Mouse (Mus musculus): Measurements from ENCODE around the gene Ino80e. TPM values are rescaled to one million over a fixed set of nuclear protein-coding genes. Genes with fewer than 3 reads are reported as not detected.
A peak's percentile ranks its signal among the peaks of the same experiment; 100 is the strongest.

Ino80e gene
- total and polyA plus RNA-seq, 2 experiments: 2.5 to 18.5 TPM

DNA sequence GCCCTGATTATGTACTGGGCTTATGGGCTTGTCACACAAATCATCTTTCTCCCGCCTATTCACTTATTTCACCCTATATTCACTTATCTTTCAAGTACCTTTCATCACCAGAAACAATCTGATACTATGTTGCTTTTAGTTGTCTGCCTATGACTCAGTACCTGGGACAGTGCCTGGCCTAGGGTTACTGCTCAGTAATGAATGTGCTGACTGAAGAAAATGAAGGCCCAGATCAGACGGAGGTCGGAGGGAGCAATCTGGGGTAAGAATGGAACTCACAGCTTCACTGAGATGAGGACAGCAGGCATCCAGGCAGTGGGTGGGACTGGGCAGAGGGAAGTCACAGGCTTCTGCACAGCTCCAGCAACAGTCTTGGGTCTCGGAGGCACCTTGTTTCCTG is 54.8 kb downstream of the Ino80e start:
- Histone ChIP-seq H3K27me3 (ENCODE audit: control insufficient read depth, insufficient read depth, low read length) (no peaks in the 10 kb centered on the region), H3K9ac (ENCODE audit: low read depth, low read length) (no peak overlapping the region), H3K36me3 (ENCODE audit: control insufficient read depth, insufficient read depth, low read length) (no peaks in the 10 kb centered on the region), H3K4me3 (ENCODE audit: insufficient read depth, low read depth, low read length) (no peak overlapping the region), H3K4me1 (ENCODE audit: control insufficient read depth, insufficient read depth, low read length) (no peaks in the 10 kb centered on the region), H3K27ac (replicated peaks; ENCODE audit: insufficient read depth, low read depth, low read length) (no peak overlapping the region), H3K79me2 (ENCODE audit: control insufficient read depth, insufficient read depth, low read length) (no peaks in the 10 kb centered on the region)
- 80% methylated on average over 4 of the region's 4 CpGs for WGBS
- TF ChIP-seq CTCF (IDR thresholded peaks at IDR 0.05; ENCODE audit: low read depth, low read length) (no peak), POLR2A (IDR thresholded peaks at IDR 0.05; ENCODE audit: extremely low read depth, insufficient read depth, low read length) (no peak)
- DNase-seq (ENCODE audit: extremely low read depth, low read depth, low spot score): no peak

- Histone ChIP-seq H3K9ac (ENCODE audit: low read depth, low read length) (no peak overlapping the region), H3K4me3 (ENCODE audit: insufficient read depth, low read depth, low read length) (no peak overlapping the region), H3K36me3 (ENCODE audit: control insufficient read depth, insufficient read depth, low read length) (no peaks in the 10 kb centered on the region), H3K4me1 (ENCODE audit: control insufficient read depth, insufficient read depth, low read length) (no peaks in the 10 kb centered on the region), H3K27me3 (ENCODE audit: control insufficient read depth, insufficient read depth, low read length) (no peaks in the 10 kb centered on the region), H3K79me2 (ENCODE audit: control insufficient read depth, insufficient read depth, low read length) (no peaks in the 10 kb centered on the region), H3K27ac (replicated peaks; ENCODE audit: insufficient read depth, low read depth, low read length) (no peak overlapping the region)
- TF ChIP-seq POLR2A (IDR thresholded peaks at IDR 0.05; ENCODE audit: extremely low read depth, insufficient read depth, low read length) (no peak), CTCF (IDR thresholded peaks at IDR 0.05; ENCODE audit: low read depth, low read length) (no peak)
- DNase-seq (ENCODE audit: extremely low read depth, low read depth, low spot score): peak; percentile 73
- 43% methylated on average over 6 of the region's 6 CpGs for WGBS
Measured at GRCm38 (mm10) chr7:126806956-126807355, 55.2 kb downstream of the Ino80e start.

- H3K4me3 ChIP-seq (ENCODE audit: insufficient read depth, low read depth, low read length): no peak overlapping the region
- TF ChIP-seq CTCF (IDR thresholded peaks at IDR 0.05; ENCODE audit: low read depth, low read length) (no peak), POLR2A (IDR thresholded peaks at IDR 0.05; ENCODE audit: extremely low read depth, insufficient read depth, low read length) (no peak)
- DNase-seq (ENCODE audit: extremely low read depth, low read depth, low spot score): no peak
- no peaks in the 10 kb centered on the region for H3K4me1 ChIP-seq (ENCODE audit: control insufficient read depth, insufficient read depth, low read length)
- peaks cover 1% of the 10 kb centered on the region; the same call in 1 of the 2 replicates for H3K79me2 ChIP-seq (ENCODE audit: control insufficient read depth, insufficient read depth, low read length)
- H3K36me3 ChIP-seq (ENCODE audit: control insufficient read depth, insufficient read depth, low read length): no peaks in the 10 kb centered on the region
- H3K9ac ChIP-seq (ENCODE audit: low read depth, low read length): no peak overlapping the region
- no peak overlapping the region for H3K27ac ChIP-seq (replicated peaks; ENCODE audit: insufficient read depth, low read depth, low read length)
- no peaks in the 10 kb centered on the region for H3K27me3 ChIP-seq (ENCODE audit: control insufficient read depth, insufficient read depth, low read length)
Measured at GRCm38 (mm10) chr7:126803751-126804150, 58.4 kb downstream of the Ino80e start.

DNA sequence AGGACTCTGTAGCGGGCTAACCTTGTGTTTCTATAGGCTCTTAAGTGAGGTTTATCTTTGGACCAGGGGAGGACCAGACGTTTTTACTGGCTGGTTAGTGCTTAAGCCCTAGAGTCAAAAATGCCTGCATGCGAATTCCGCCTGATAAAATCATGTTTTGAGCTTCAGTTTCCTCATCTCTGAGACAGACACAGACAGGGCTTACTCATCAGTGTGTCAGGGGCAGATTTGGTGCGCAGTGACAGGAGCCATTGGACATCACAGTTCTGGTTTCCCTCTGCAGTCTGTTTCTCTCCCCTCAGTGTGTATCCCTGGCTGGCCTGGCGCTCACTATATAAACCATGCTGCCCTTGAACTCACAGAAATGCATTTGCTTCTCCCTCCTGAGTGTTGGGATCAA is 59.0 kb downstream of the Ino80e start:
- Histone ChIP-seq H3K4me3 (ENCODE audit: insufficient read depth, low read depth, low read length) (no peak overlapping the region), H3K36me3 (ENCODE audit: control insufficient read depth, insufficient read depth, low read length) (no peaks in the 10 kb centered on the region), H3K27ac (replicated peaks; ENCODE audit: insufficient read depth, low read depth, low read length) (no peak overlapping the region), H3K79me2 (ENCODE audit: control insufficient read depth, insufficient read depth, low read length) (peaks cover 3% of the 10 kb centered on the region; the same call in 1 of the 2 replicates), H3K27me3 (ENCODE audit: control insufficient read depth, insufficient read depth, low read length) (no peaks in the 10 kb centered on the region), H3K4me1 (ENCODE audit: control insufficient read depth, insufficient read depth, low read length) (no peaks in the 10 kb centered on the region), H3K9ac (ENCODE audit: low read depth, low read length) (no peak overlapping the region)
- DNase-seq (ENCODE audit: extremely low read depth, low read depth, low spot score): no peak
- 90% methylated on average over 6 of the region's 6 CpGs for WGBS
- no peak for TF ChIP-seq CTCF (IDR thresholded peaks at IDR 0.05; ENCODE audit: low read depth, low read length)
- TF ChIP-seq POLR2A (IDR thresholded peaks at IDR 0.05; ENCODE audit: extremely low read depth, insufficient read depth, low read length): no peak

- Histone ChIP-seq H3K27me3 (ENCODE audit: control insufficient read depth, insufficient read depth, low read length) (no peaks in the 10 kb centered on the region), H3K9ac (ENCODE audit: low read depth, low read length) (no peak overlapping the region), H3K4me3 (ENCODE audit: insufficient read depth, low read depth, low read length) (no peak overlapping the region), H3K79me2 (ENCODE audit: control insufficient read depth, insufficient read depth, low read length) (peaks cover 3% of the 10 kb centered on the region; the same call in 1 of the 2 replicates), H3K27ac (replicated peaks; ENCODE audit: insufficient read depth, low read depth, low read length) (no peak overlapping the region), H3K36me3 (ENCODE audit: control insufficient read depth, insufficient read depth, low read length) (no peaks in the 10 kb centered on the region), H3K4me1 (ENCODE audit: control insufficient read depth, insufficient read depth, low read length) (0 out of 2 replicates have a peak, but pooled peaks cover 3% of the 10 kb centered on the region)
- TF ChIP-seq CTCF (IDR thresholded peaks at IDR 0.05; ENCODE audit: low read depth, low read length) (no peak), POLR2A (IDR thresholded peaks at IDR 0.05; ENCODE audit: extremely low read depth, insufficient read depth, low read length) (no peak)
- WGBS: 91% methylated on average over 11 of the region's 11 CpGs
- no peak for DNase-seq (ENCODE audit: extremely low read depth, low read depth, low spot score)
Measured at GRCm38 (mm10) chr7:126802134-126802889, 59.9 kb downstream of the Ino80e start.

- TF ChIP-seq CTCF (IDR thresholded peaks at IDR 0.05; ENCODE audit: low read depth, low read length) (no peak), POLR2A (IDR thresholded peaks at IDR 0.05; ENCODE audit: extremely low read depth, insufficient read depth, low read length) (no peak)
- no peak for DNase-seq (ENCODE audit: extremely low read depth, low read depth, low spot score)
- Histone ChIP-seq H3K9ac (ENCODE audit: low read depth, low read length) (no peak overlapping the region), H3K4me3 (ENCODE audit: insufficient read depth, low read depth, low read length) (no peak overlapping the region), H3K27me3 (ENCODE audit: control insufficient read depth, insufficient read depth, low read length) (no peaks in the 10 kb centered on the region), H3K27ac (replicated peaks; ENCODE audit: insufficient read depth, low read depth, low read length) (no peak overlapping the region), H3K79me2 (ENCODE audit: control insufficient read depth, insufficient read depth, low read length) (peaks cover 3% of the 10 kb centered on the region; the same call in 1 of the 2 replicates), H3K4me1 (ENCODE audit: control insufficient read depth, insufficient read depth, low read length) (0 out of 2 replicates have a peak, but pooled peaks cover 3% of the 10 kb centered on the region), H3K36me3 (ENCODE audit: control insufficient read depth, insufficient read depth, low read length) (peaks cover 7% of the 10 kb centered on the region; the same call in 1 of the 2 replicates)
- WGBS: 96% methylated on average over 16 of the region's 16 CpGs
Measured at GRCm38 (mm10) chr7:126801057-126801422, 61.1 kb downstream of the Ino80e start.

Other genes with a start within 250 kb of the Ino80e start
Only the 30 nearest of the 31 such genes appear.
- gene Sgf29, start 213.1 kb downstream of the Ino80e start, total RNA-seq (2014; rRNA removed): 7.7 and 10.7 TPM in 2 replicates
- 34.7 and 54.2 TPM in 2 replicates for gene Sgf29, start 213.1 kb downstream of the Ino80e start, polyA plus RNA-seq (2012; rRNA removed)
- gene Sult1a1, start 185.9 kb downstream of the Ino80e start, total RNA-seq (2014; rRNA removed): 661 and 727 TPM in 2 replicates
- 566 and 586 TPM in 2 replicates for gene Sult1a1, start 185.9 kb downstream of the Ino80e start, polyA plus RNA-seq (2012; rRNA removed)
- gene Bola2, start 167.0 kb downstream of the Ino80e start, total RNA-seq (2014; rRNA removed): 15.6 and 20.5 TPM in 2 replicates
- gene Bola2, start 167.0 kb downstream of the Ino80e start, polyA plus RNA-seq (2012; rRNA removed): 35.6 and 37.7 TPM in 2 replicates
- gene Slx1b, start 166.6 kb downstream of the Ino80e start, total RNA-seq (2014; rRNA removed): 4.1 and 4.6 TPM in 2 replicates
- gene Slx1b, start 166.6 kb downstream of the Ino80e start, polyA plus RNA-seq (2012; rRNA removed): 11.3 and 15.4 TPM in 2 replicates
- 7.7 and 9.0 TPM in 2 replicates for gene Coro1a, start 154.6 kb downstream of the Ino80e start, total RNA-seq (2014; rRNA removed)
- gene Coro1a, start 154.6 kb downstream of the Ino80e start, polyA plus RNA-seq (2012; rRNA removed): 10.6 and 22.7 TPM in 2 replicates
- gene Mapk3, start 102.8 kb downstream of the Ino80e start, total RNA-seq (2014; rRNA removed): 10.4 and 14.8 TPM in 2 replicates
- gene Mapk3, start 102.8 kb downstream of the Ino80e start, polyA plus RNA-seq (2012; rRNA removed): 68.7 and 70.7 TPM in 2 replicates
- gene Gdpd3, start 96.0 kb downstream of the Ino80e start, total RNA-seq (2014; rRNA removed): 0.46 and 2.3 TPM in 2 replicates
- 8.0 and 9.0 TPM in 2 replicates for gene Gdpd3, start 96.0 kb downstream of the Ino80e start, polyA plus RNA-seq (2012; rRNA removed)
- gene Ypel3, start 85.4 kb downstream of the Ino80e start, total RNA-seq (2014; rRNA removed): 26.4 and 35.2 TPM in 2 replicates
- gene Ypel3, start 85.4 kb downstream of the Ino80e start, polyA plus RNA-seq (2012; rRNA removed): 119 and 144 TPM in 2 replicates
- 0.13 and 0.18 TPM in 2 replicates for gene Tbx6, start 80.9 kb downstream of the Ino80e start, total RNA-seq (2014; rRNA removed)
- gene Tbx6, start 80.9 kb downstream of the Ino80e start, polyA plus RNA-seq (2012; rRNA removed): 0.71 and 1.1 TPM in 2 replicates
- gene Ppp4c, start 69.9 kb downstream of the Ino80e start, total RNA-seq (2014; rRNA removed): 45.8 and 52.8 TPM in 2 replicates
- 81.2 and 97.2 TPM in 2 replicates for gene Ppp4c, start 69.9 kb downstream of the Ino80e start, polyA plus RNA-seq (2012; rRNA removed)
- gene Fam57b, start 64.7 kb downstream of the Ino80e start, total RNA-seq (2014; rRNA removed): not detected in 2 replicates
- 0.06 and 0.44 TPM in 2 replicates for gene Fam57b, start 64.7 kb downstream of the Ino80e start, polyA plus RNA-seq (2012; rRNA removed)
- gene 4930451I11Rik, start 30.7 kb downstream of the Ino80e start, total RNA-seq (2014; rRNA removed): not detected in 2 replicates
- gene 4930451I11Rik, start 30.7 kb downstream of the Ino80e start, polyA plus RNA-seq (2012; rRNA removed): not detected in 2 replicates
- not detected in 2 replicates for gene Doc2a, start 15.0 kb downstream of the Ino80e start, total RNA-seq (2014; rRNA removed)
- not detected in 2 replicates for gene Doc2a, start 15.0 kb downstream of the Ino80e start, polyA plus RNA-seq (2012; rRNA removed)
- gene Hirip3, start 405 bp downstream of the Ino80e start, total RNA-seq (2014; rRNA removed): 1.0 and 1.5 TPM in 2 replicates
- gene Hirip3, start 405 bp downstream of the Ino80e start, polyA plus RNA-seq (2012; rRNA removed): 1.00 and 2.4 TPM in 2 replicates
- 20.5 and 21.7 TPM in 2 replicates for gene Taok2, start 22.3 kb upstream of the Ino80e start, total RNA-seq (2014; rRNA removed)
- gene Taok2, start 22.3 kb upstream of the Ino80e start, polyA plus RNA-seq (2012; rRNA removed): 28.5 and 42.7 TPM in 2 replicates
- 78.4 and 98.6 TPM in 2 replicates for gene Tmem219, start 60.5 kb upstream of the Ino80e start, total RNA-seq (2014; rRNA removed)
- gene Tmem219, start 60.5 kb upstream of the Ino80e start, polyA plus RNA-seq (2012; rRNA removed): 94.9 and 120 TPM in 2 replicates
- gene Kctd13, start 66.5 kb upstream of the Ino80e start, total RNA-seq (2014; rRNA removed): 2.1 and 3.4 TPM in 2 replicates
- 5.8 and 7.6 TPM in 2 replicates for gene Kctd13, start 66.5 kb upstream of the Ino80e start, polyA plus RNA-seq (2012; rRNA removed)
- not detected in 2 replicates for gene Asphd1, start 87.2 kb upstream of the Ino80e start, total RNA-seq (2014; rRNA removed)
- not detected in 2 replicates for gene Asphd1, start 87.2 kb upstream of the Ino80e start, polyA plus RNA-seq (2012; rRNA removed)
- 0.20 and 0.28 TPM in 2 replicates for gene Sez6l2, start 88.2 kb upstream of the Ino80e start, total RNA-seq (2014; rRNA removed)
- 0.31 and 0.60 TPM in 2 replicates for gene Sez6l2, start 88.2 kb upstream of the Ino80e start, polyA plus RNA-seq (2012; rRNA removed)
- 41.2 and 42.8 TPM in 2 replicates for gene Cdipt, start 113.5 kb upstream of the Ino80e start, total RNA-seq (2014; rRNA removed)
- 137 and 141 TPM in 2 replicates for gene Cdipt, start 113.5 kb upstream of the Ino80e start, polyA plus RNA-seq (2012; rRNA removed)
- 0.09 TPM in 1 of 2 replicates, not detected in the other for gene Cdiptos, start 113.7 kb upstream of the Ino80e start, total RNA-seq (2014; rRNA removed)
- gene Cdiptos, start 113.7 kb upstream of the Ino80e start, polyA plus RNA-seq (2012; rRNA removed): 0.20 and 0.23 TPM in 2 replicates
- gene Mvp, start 152.2 kb upstream of the Ino80e start, total RNA-seq (2014; rRNA removed): 23.4 and 28.5 TPM in 2 replicates
- gene Mvp, start 152.2 kb upstream of the Ino80e start, polyA plus RNA-seq (2012; rRNA removed): 26.3 and 39.4 TPM in 2 replicates
- 0.74 TPM in 1 of 2 replicates, not detected in the other for gene Pagr1b, start 154.1 kb upstream of the Ino80e start, total RNA-seq (2014; rRNA removed)
- 0.49 TPM in 1 of 2 replicates, not detected in the other for gene Pagr1b, start 154.1 kb upstream of the Ino80e start, polyA plus RNA-seq (2012; rRNA removed)
- 4.9 and 6.7 TPM in 2 replicates for gene Pagr1a, start 155.0 kb upstream of the Ino80e start, total RNA-seq (2014; rRNA removed)
- gene Pagr1a, start 155.0 kb upstream of the Ino80e start, polyA plus RNA-seq (2012; rRNA removed): 2.6 and 4.2 TPM in 2 replicates
- 9.5 and 10.7 TPM in 2 replicates for gene Gm42742, start 158.7 kb upstream of the Ino80e start, total RNA-seq (2014; rRNA removed)
- 11.2 and 12.7 TPM in 2 replicates for gene Gm42742, start 158.7 kb upstream of the Ino80e start, polyA plus RNA-seq (2012; rRNA removed)
- not detected in 2 replicates for gene Prrt2, start 158.8 kb upstream of the Ino80e start, total RNA-seq (2014; rRNA removed)
- gene Prrt2, start 158.8 kb upstream of the Ino80e start, polyA plus RNA-seq (2012; rRNA removed): 0.75 TPM in 1 of 2 replicates, not detected in the other
- gene Maz, start 164.7 kb upstream of the Ino80e start, total RNA-seq (2014; rRNA removed): 8.9 and 16.4 TPM in 2 replicates
- gene Maz, start 164.7 kb upstream of the Ino80e start, polyA plus RNA-seq (2012; rRNA removed): 74.6 and 81.9 TPM in 2 replicates
- 0.37 and 1.3 TPM in 2 replicates for gene Kif22, start 180.1 kb upstream of the Ino80e start, total RNA-seq (2014; rRNA removed)
- gene Kif22, start 180.1 kb upstream of the Ino80e start, polyA plus RNA-seq (2012; rRNA removed): 0.44 and 0.75 TPM in 2 replicates
- gene Zg16, start 225.0 kb upstream of the Ino80e start, total RNA-seq (2014; rRNA removed): 11.2 and 47.8 TPM in 2 replicates
- gene Zg16, start 225.0 kb upstream of the Ino80e start, polyA plus RNA-seq (2012; rRNA removed): 1.2 and 2.3 TPM in 2 replicates
- gene AI467606, start 229.0 kb upstream of the Ino80e start, total RNA-seq (2014; rRNA removed): 0.28 and 0.34 TPM in 2 replicates
- gene AI467606, start 229.0 kb upstream of the Ino80e start, polyA plus RNA-seq (2012; rRNA removed): 1.2 and 1.3 TPM in 2 replicates

Measured in liver, adult 2 months (tissue).